Mouse (Mus musculus): ENCODE measurements around the gene Fry. TPM values are rescaled to one million over a fixed set of nuclear protein-coding genes. Genes with fewer than 3 reads are reported as not detected.

The Fry gene
- polyA plus RNA-seq (2012; rRNA removed) = 2.2 and 2.9 TPM in 2 replicates

GRCm38 (mm10) chr5:150118455-150119241 is at the start of gene Fry:
TSS of gene Fry (plus strand) at chr5:150118645.

GRCm38 (mm10) chr5:150518064-150518463 is 399.6 kb downstream of the Fry start, which contains the start of gene Zar1l:
TSS of gene Zar1l (minus strand) at chr5:150518164.

DNA sequence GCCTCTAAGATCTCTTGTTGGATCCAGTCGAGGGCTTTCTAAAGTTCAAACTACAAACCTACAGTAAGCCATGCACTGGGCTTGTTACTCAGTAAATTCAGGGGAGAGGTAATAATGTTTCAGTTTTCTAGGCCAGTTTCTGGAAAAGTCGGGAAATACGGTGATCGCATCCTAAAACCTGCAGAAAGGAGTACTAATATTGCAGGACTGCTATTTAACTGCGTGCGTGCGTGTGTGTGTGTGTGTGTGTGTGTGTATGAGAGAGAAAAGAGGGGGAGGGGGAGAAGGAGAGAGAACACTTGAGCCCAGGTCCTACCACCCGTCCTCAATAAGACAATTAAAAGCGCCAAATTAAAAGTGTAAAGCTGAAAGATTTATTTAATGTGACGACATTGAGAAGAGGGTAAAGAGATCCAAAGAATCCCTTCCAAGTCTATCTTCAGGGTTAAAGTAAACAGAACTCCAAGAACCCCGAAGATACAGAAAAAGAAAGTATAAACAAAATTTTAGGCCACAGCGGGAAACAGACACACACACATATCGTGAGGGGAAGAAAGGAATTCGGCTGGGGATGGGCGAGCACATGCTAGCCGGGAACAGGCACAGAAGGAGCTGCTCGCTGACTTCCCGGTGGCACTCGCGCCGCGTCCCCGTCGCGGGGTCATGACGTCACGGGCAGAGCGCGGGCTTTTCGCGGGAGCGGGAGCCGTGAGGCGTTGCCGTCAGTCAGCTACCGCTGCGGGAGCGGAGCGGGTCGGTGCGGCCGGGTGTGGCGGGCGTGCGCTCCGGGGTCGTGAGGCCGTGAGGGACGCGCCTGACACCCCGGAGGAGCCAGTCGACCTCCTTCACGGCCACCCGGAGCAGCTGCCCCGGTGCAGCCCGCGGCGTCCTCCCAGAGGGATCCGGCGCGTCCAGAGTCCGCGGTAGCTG is 403.8 kb downstream of the Fry start, which contains the start of gene Brca2:
Gene Brca2, plus strand, starts transcription at position 694 of the 930 bp plus-strand sequence.

Other genes with a start within 250 kb of the Fry start
- gene Rxfp2, start 100.0 kb upstream of the Fry start, polyA plus RNA-seq (2012; rRNA removed) = not detected in 2 replicates

Data from liver, embryonic 18 days (tissue).